Mouse (Mus musculus): ENCODE measurements at regions not wholly inside any gene's neighbourhood (a gene's known extent, or its start where the extent isn't known, plus 50 kb on each side); places are given as distances from the start of the nearest gene placed in this dataset.
A peak's percentile ranks its signal among the peaks of the same experiment; 100 is the strongest.

- Histone ChIP-seq H3K36me3 (ENCODE audit: insufficient read depth, low read length) (no peaks in the 10 kb centered on the region), H3K27me3 (replicated peaks; ENCODE audit: insufficient read depth, low read length) (no peaks in the 10 kb centered on the region), H3K4me2 (replicated peaks; ENCODE audit: low read depth, low read length) (no peak overlapping the region), H3K9ac (replicated peaks; ENCODE audit: low read depth) (no peak overlapping the region), H3K27ac (ENCODE audit: low read length) (no peak overlapping the region), H3K4me1 (ENCODE audit: insufficient read depth, low read depth, low read length) (no peaks in the 10 kb centered on the region), H3K4me3 (ENCODE audit: low read depth, low read length) (no peak overlapping the region), H3K9me3 (ENCODE audit: low read length) (no peaks in the 10 kb centered on the region)
- ATAC-seq = no peak
- TF ChIP-seq CTCF (IDR thresholded peaks at IDR 0.05) (no peak), EP300 (IDR thresholded peaks at IDR 0.05) (no peak)
- WGBS = 97% methylated on average over 3 of the region's 3 CpGs
- DNase-seq (ENCODE audit: low spot score) = no peak
Measured at GRCm38 (mm10) chr2:50425151-50425550, 128.6 kb upstream of the Mmadhc start.

GRCm38 (mm10) chr2:50419648-50420047 is 123.0 kb upstream of the Mmadhc start:
- Histone ChIP-seq H3K4me2 (replicated peaks; ENCODE audit: low read depth, low read length) (no peak overlapping the region), H3K9me3 (ENCODE audit: low read length) (no peaks in the 10 kb centered on the region), H3K27ac (ENCODE audit: low read length) (no peak overlapping the region), H3K36me3 (ENCODE audit: insufficient read depth, low read length) (no peaks in the 10 kb centered on the region), H3K4me3 (ENCODE audit: low read depth, low read length) (no peak overlapping the region), H3K4me1 (ENCODE audit: insufficient read depth, low read depth, low read length) (no peaks in the 10 kb centered on the region), H3K9ac (replicated peaks; ENCODE audit: low read depth) (no peak overlapping the region), H3K27me3 (replicated peaks; ENCODE audit: insufficient read depth, low read length) (no peaks in the 10 kb centered on the region)
- peak; percentile 88 for ATAC-seq
- WGBS = 48% methylated on average over 3 of the region's 3 CpGs
- peak; percentile 73 for DNase-seq (ENCODE audit: low spot score)
- peak; percentile 80 for TF ChIP-seq EP300 (IDR thresholded peaks at IDR 0.05)
- no peak for TF ChIP-seq CTCF (IDR thresholded peaks at IDR 0.05)

- no peak overlapping the region for H3K27ac ChIP-seq (ENCODE audit: low read length)
Measured at GRCm38 (mm10) chr2:50417643-50418042, 121.0 kb upstream of the Mmadhc start.

GRCm38 (mm10) chr2:50417135-50417534 is 120.5 kb upstream of the Mmadhc start:
- TF ChIP-seq EP300 (IDR thresholded peaks at IDR 0.05) (no peak), CTCF (IDR thresholded peaks at IDR 0.05) (no peak)
- ATAC-seq (no peak), DNase-seq (ENCODE audit: low spot score) (no peak)
- no peak overlapping the region for H3K4me3 ChIP-seq (ENCODE audit: low read depth, low read length)
- no peak overlapping the region for H3K4me2 ChIP-seq (replicated peaks; ENCODE audit: low read depth, low read length)
- H3K36me3 ChIP-seq (ENCODE audit: insufficient read depth, low read length) = no peaks in the 10 kb centered on the region
- no peaks in the 10 kb centered on the region for H3K9me3 ChIP-seq (ENCODE audit: low read length)
- H3K4me1 ChIP-seq (ENCODE audit: insufficient read depth, low read depth, low read length) = no peaks in the 10 kb centered on the region
- WGBS = 80% methylated on average over 5 of the region's 5 CpGs
- H3K27me3 ChIP-seq (replicated peaks; ENCODE audit: insufficient read depth, low read length) = no peaks in the 10 kb centered on the region
- no peak overlapping the region for H3K27ac ChIP-seq (ENCODE audit: low read length)
- no peak overlapping the region for H3K9ac ChIP-seq (replicated peaks; ENCODE audit: low read depth)

More at GRCm38 (mm10) chr2:50417643-50418042, 121.0 kb upstream of the Mmadhc start:
- H3K4me2 ChIP-seq (replicated peaks; ENCODE audit: low read depth, low read length) = no peak overlapping the region
- H3K27me3 ChIP-seq (replicated peaks; ENCODE audit: insufficient read depth, low read length) = no peaks in the 10 kb centered on the region
- H3K9me3 ChIP-seq (ENCODE audit: low read length) = no peaks in the 10 kb centered on the region
- H3K4me3 ChIP-seq (ENCODE audit: low read depth, low read length) = no peak overlapping the region
- WGBS = 59% methylated on average over 5 of the region's 5 CpGs
- ATAC-seq (no peak), DNase-seq (ENCODE audit: low spot score) (peak; percentile 22)
- no peaks in the 10 kb centered on the region for H3K4me1 ChIP-seq (ENCODE audit: insufficient read depth, low read depth, low read length)
- TF ChIP-seq EP300 (IDR thresholded peaks at IDR 0.05) (no peak), CTCF (IDR thresholded peaks at IDR 0.05) (no peak)
- no peaks in the 10 kb centered on the region for H3K36me3 ChIP-seq (ENCODE audit: insufficient read depth, low read length)
- no peak overlapping the region for H3K9ac ChIP-seq (replicated peaks; ENCODE audit: low read depth)

GRCm38 (mm10) chr2:50416056-50416455 is 119.5 kb upstream of the Mmadhc start:
- DNase-seq (ENCODE audit: low spot score) = no peak

GRCm38 (mm10) chr2:50405932-50406331 is 109.3 kb upstream of the Mmadhc start:
- DNase-seq (ENCODE audit: low spot score) = no peak
- Histone ChIP-seq H3K4me3 (ENCODE audit: low read depth, low read length) (no peak overlapping the region), H3K4me2 (replicated peaks; ENCODE audit: low read depth, low read length) (no peak overlapping the region), H3K9ac (replicated peaks; ENCODE audit: low read depth) (no peak overlapping the region), H3K4me1 (ENCODE audit: insufficient read depth, low read depth, low read length) (no peaks in the 10 kb centered on the region), H3K9me3 (ENCODE audit: low read length) (no peaks in the 10 kb centered on the region), H3K27me3 (replicated peaks; ENCODE audit: insufficient read depth, low read length) (no peaks in the 10 kb centered on the region), H3K27ac (ENCODE audit: low read length) (no peak overlapping the region), H3K36me3 (ENCODE audit: insufficient read depth, low read length) (no peaks in the 10 kb centered on the region)
- WGBS = 66% methylated on average over 4 of the region's 4 CpGs
- TF ChIP-seq CTCF (IDR thresholded peaks at IDR 0.05) = no peak
- TF ChIP-seq EP300 (IDR thresholded peaks at IDR 0.05) = no peak
- no peak for ATAC-seq

More at GRCm38 (mm10) chr2:50416056-50416455, 119.5 kb upstream of the Mmadhc start:
- H3K27ac ChIP-seq (ENCODE audit: low read length) = no peak overlapping the region
- H3K4me2 ChIP-seq (replicated peaks; ENCODE audit: low read depth, low read length) = no peak overlapping the region
- 89% methylated on average over 2 of the region's 2 CpGs for WGBS
- H3K36me3 ChIP-seq (ENCODE audit: insufficient read depth, low read length) = no peaks in the 10 kb centered on the region
- no peak for ATAC-seq
- no peaks in the 10 kb centered on the region for H3K4me1 ChIP-seq (ENCODE audit: insufficient read depth, low read depth, low read length)
- no peaks in the 10 kb centered on the region for H3K27me3 ChIP-seq (replicated peaks; ENCODE audit: insufficient read depth, low read length)
- H3K9ac ChIP-seq (replicated peaks; ENCODE audit: low read depth) = no peak overlapping the region
- H3K4me3 ChIP-seq (ENCODE audit: low read depth, low read length) = no peak overlapping the region
- H3K9me3 ChIP-seq (ENCODE audit: low read length) = no peaks in the 10 kb centered on the region
- no peak for TF ChIP-seq CTCF (IDR thresholded peaks at IDR 0.05)
- TF ChIP-seq EP300 (IDR thresholded peaks at IDR 0.05) = no peak

GRCm38 (mm10) chr2:50403106-50403505 is 106.5 kb upstream of the Mmadhc start:
- Histone ChIP-seq H3K9me3 (ENCODE audit: low read length) (no peaks in the 10 kb centered on the region), H3K4me2 (replicated peaks; ENCODE audit: low read depth, low read length) (no peak overlapping the region), H3K4me1 (ENCODE audit: insufficient read depth, low read depth, low read length) (no peaks in the 10 kb centered on the region), H3K4me3 (ENCODE audit: low read depth, low read length) (no peak overlapping the region), H3K27ac (ENCODE audit: low read length) (no peak overlapping the region), H3K36me3 (ENCODE audit: insufficient read depth, low read length) (no peaks in the 10 kb centered on the region), H3K27me3 (replicated peaks; ENCODE audit: insufficient read depth, low read length) (no peaks in the 10 kb centered on the region), H3K9ac (replicated peaks; ENCODE audit: low read depth) (no peak overlapping the region)
- TF ChIP-seq EP300 (IDR thresholded peaks at IDR 0.05) = no peak
- no peak for TF ChIP-seq CTCF (IDR thresholded peaks at IDR 0.05)
- ATAC-seq = no peak
- no peak for DNase-seq (ENCODE audit: low spot score)
- WGBS = 71% methylated on average over 6 of the region's 6 CpGs

Measured in lung, postnatal 0 days (tissue).